Mouse (Mus musculus): ENCODE data around the gene Pcnx.

Gene Pcnx

GRCm38 (mm10) chr12:81859351-81860307 is at the start of gene Pcnx:
Gene Pcnx, plus strand, starts transcription at chr12:81860023.
- DNase-seq (ENCODE audit: low read depth in 2 of 2, low spot score in 2 of 2): peak; percentile 72 to 80

- no peak for DNase-seq (ENCODE audit: low read depth in 2 of 2, low spot score in 2 of 2)
These were observed 49.4 kb upstream of the Pcnx start for GRCm38 (mm10) chr12:81810417-81810816.

- no peak for DNase-seq (ENCODE audit: low read depth in 2 of 2, low spot score in 2 of 2)
These were observed 45.1 kb upstream of the Pcnx start for GRCm38 (mm10) chr12:81814742-81815141.

- no peak for DNase-seq (ENCODE audit: low read depth in 2 of 2, low spot score in 2 of 2)
These were observed 43.3 kb upstream of the Pcnx start for GRCm38 (mm10) chr12:81816330-81817125.

- DNase-seq (ENCODE audit: low read depth in 2 of 2, low spot score in 2 of 2): no peak
These were observed 42.7 kb upstream of the Pcnx start for GRCm38 (mm10) chr12:81817126-81817505.

- no peak for DNase-seq (ENCODE audit: low read depth in 2 of 2, low spot score in 2 of 2)
These were observed 39.1 kb upstream of the Pcnx start for GRCm38 (mm10) chr12:81820700-81821099.

DNA sequence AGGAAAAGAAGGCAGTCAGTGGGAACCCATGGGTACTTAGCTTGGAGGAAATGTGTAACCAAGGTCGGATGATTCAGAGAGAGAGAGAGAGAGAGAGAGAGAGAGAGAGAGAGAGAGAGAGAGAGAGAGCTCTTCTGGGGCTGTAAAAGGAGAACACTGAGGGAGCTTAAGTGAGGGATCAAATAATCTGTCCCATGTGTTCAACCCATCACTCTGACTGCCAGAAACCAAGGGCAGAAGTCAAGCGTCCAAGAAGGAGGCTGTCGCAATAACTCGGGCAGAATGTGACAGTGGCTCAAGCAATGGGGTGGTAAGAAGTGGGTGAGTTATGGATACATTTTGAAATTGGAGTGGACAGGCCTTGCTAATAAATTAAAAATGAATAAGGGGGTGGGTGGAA is 37.6 kb upstream of the Pcnx start:
- DNase-seq (ENCODE audit: low read depth in 2 of 2, low spot score in 2 of 2): no peak

DNA sequence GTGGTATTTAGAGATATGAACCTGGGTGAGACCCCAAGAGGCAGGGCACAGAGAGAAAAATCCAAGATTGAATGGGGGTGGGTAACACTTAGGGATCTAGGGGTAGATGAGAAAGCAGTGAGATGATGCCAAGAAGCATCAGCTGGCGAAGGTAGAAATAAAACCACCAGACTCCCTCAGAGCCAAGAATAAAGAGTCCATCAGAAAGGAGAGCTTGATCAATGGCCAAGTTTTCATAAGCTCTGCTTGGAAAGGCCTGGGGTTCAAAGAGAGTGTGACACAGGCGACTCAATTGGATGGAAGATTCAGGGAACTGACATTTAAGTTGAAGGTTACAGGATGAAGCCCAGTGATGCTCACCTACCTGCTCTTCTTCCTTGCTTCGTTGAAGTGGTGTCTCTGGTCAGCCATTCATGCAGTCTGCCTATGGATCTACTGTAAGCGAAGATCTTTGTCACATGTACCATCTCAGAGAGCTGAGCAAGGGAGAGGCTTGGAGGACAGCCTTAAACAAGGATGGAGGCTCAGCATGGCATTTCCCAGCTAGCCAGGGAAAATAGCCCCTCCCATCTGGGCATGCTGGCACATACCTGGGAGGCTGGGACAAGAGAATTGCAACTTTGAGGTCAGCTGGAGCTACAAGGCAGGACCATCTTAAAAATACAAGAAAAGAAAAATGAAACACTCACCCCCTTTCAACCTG is 36.9 kb upstream of the Pcnx start:
- DNase-seq (ENCODE audit: low read depth in 2 of 2, low spot score in 2 of 2): no peak

- DNase-seq (ENCODE audit: low read depth in 2 of 2, low spot score in 2 of 2): no peak
These were observed 31.5 kb upstream of the Pcnx start for GRCm38 (mm10) chr12:81828355-81828754.

GRCm38 (mm10) chr12:81832039-81832738 is 27.6 kb upstream of the Pcnx start:
- no peak for DNase-seq (ENCODE audit: low read depth in 2 of 2, low spot score in 2 of 2)

GRCm38 (mm10) chr12:81833094-81833493 is 26.7 kb upstream of the Pcnx start:
- DNase-seq (ENCODE audit: low read depth in 2 of 2, low spot score in 2 of 2): no peak

- DNase-seq (ENCODE audit: low read depth in 2 of 2, low spot score in 2 of 2): no peak
These were observed 23.7 kb upstream of the Pcnx start for GRCm38 (mm10) chr12:81836162-81836561.

GRCm38 (mm10) chr12:81837463-81837862 is 22.4 kb upstream of the Pcnx start:
- DNase-seq (ENCODE audit: low read depth in 2 of 2, low spot score in 2 of 2): no peak

DNA sequence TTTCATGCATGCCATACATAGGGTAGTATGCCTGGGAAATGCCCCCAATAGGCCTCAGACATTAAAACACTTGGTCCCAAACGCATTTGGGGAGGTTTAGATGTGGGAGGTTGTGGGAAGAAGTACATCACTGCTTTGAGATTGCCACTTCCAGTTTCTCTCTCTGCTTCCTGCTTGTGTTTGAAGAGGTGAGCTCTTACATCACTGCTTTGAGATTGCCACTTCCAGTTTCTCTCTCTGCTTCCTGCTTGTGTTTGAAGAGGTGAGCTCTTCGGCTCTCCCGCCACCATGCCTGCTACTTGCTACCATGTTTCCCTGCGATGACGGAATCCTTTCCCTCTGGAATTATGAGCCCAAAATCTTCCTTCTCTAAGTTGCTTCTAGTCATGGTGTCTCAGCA is 20.2 kb upstream of the Pcnx start:
- DNase-seq (ENCODE audit: low read depth in 2 of 2, low spot score in 2 of 2): no peak

DNA sequence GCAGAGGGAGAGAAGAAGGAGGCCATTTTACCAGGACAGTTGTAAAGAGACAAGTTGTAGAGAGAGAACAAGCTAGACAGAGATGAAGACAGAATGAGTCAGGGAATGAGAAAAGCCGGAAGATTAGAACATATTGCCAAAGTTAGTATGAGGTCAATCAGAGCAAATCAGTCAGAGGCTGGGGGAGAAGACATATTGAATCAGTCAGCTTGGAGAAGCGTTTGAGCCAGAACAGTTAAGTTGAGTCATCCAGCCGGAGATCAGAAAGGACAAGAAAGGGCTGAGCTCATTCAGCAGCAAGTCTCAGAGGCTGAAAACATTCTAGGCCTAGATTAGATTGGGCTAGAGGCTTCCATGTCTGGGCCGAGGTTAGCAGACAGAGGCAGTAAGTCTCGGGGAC is 18.8 kb upstream of the Pcnx start:
- no peak for DNase-seq (ENCODE audit: low read depth in 2 of 2, low spot score in 2 of 2)

- no peak for DNase-seq (ENCODE audit: low read depth in 2 of 2, low spot score in 2 of 2)
These were observed 16.3 kb upstream of the Pcnx start for GRCm38 (mm10) chr12:81843501-81843900.

- DNase-seq (ENCODE audit: low read depth in 2 of 2, low spot score in 2 of 2): no peak
These were observed 15.3 kb upstream of the Pcnx start for GRCm38 (mm10) chr12:81844572-81844971.

- no peak for DNase-seq (ENCODE audit: low read depth in 2 of 2, low spot score in 2 of 2)
These were observed 14.8 kb upstream of the Pcnx start for GRCm38 (mm10) chr12:81844981-81845380.

DNA sequence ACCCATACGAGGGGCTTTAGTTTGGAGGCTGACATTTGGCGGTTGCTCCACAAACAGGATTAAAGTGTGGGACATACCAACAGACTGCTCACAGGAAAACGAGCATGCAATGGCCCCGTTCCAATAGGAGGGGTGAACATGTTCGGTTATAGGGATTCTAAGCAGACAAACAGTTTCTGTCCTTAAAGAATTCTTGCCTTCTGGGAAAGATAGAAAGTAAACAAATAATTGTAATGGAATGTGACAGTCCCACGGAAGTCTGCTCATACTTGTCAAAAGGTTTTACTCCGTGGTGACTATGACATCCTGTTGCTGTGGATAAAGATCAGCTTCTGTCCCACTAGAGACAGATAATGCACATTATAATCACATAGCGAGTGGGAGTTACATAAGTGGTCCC is 10.2 kb upstream of the Pcnx start:
- DNase-seq (ENCODE audit: low read depth in 2 of 2, low spot score in 2 of 2): no peak

- no peak for DNase-seq (ENCODE audit: low read depth in 2 of 2, low spot score in 2 of 2)
These were observed 7.3 kb upstream of the Pcnx start for GRCm38 (mm10) chr12:81852551-81852950.

- DNase-seq (ENCODE audit: low read depth in 2 of 2, low spot score in 2 of 2): no peak
These were observed 6.8 kb upstream of the Pcnx start for GRCm38 (mm10) chr12:81852977-81853376.
